Mouse (Mus musculus): ENCODE results near the gene Pnmal2. TPM values are rescaled to one million over a fixed set of nuclear protein-coding genes. Genes with fewer than 3 reads are reported as not detected.

Pnmal2 gene
- polyA plus RNA-seq, 1 experiment from 2014 or later = 4.7 TPM

DNA sequence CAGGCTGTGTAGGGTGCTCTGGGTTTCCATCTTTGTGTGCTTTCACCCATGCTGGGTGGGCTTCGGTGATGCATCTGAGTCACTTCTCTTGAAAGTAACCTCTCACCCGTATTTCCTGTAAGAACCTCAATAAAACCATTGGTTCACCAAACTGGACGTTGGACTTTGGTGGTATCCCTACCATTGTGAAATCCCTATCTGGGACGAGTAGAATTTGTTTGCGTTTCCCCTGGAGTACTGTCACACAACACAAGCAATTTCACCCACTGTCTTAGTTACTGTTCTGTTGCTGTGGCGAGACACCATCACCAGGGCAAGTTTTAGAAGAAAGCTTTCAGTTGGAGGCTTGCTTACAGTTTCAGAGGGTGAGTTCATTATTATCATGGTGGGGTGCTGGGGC is 23.9 kb downstream of the Pnmal2 start:
- no peaks in the 10 kb centered on the region for H3K36me3 ChIP-seq
- no peak overlapping the region for H3K9ac ChIP-seq
- WGBS = 82% methylated on average over 6 of the region's 6 CpGs

DNA sequence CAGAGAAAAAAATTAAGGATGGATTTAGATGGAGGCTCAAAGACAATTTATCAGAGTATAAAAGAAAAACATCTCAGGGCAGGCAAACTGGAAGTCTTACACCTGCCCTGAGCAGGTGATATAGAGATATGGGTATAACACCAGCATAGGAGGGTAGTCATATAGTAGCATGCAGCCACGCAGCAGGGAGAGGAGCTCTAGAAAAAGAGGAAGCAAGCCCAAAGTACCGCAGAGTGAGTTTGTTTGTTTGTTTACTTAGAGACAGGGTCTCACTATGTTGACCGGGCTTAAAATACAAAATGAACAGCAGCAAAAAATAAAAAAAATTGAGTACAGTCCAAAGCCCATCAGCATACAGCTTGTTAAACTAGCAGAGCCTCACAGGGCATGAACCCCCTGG is 26.7 kb downstream of the Pnmal2 start:
- no peaks in the 10 kb centered on the region for H3K9me3 ChIP-seq (replicated peaks)
- H3K4me2 ChIP-seq = no peak overlapping the region
- H3K4me3 ChIP-seq = no peak overlapping the region
- peaks cover 17% of the 10 kb centered on the region for H3K4me1 ChIP-seq (replicated peaks)
- ATAC-seq (replicated peaks; ENCODE audit: insufficient number of reproducible peaks, insufficient read depth, low FRiP score, low read depth) = no peak
- H3K36me3 ChIP-seq = no peaks in the 10 kb centered on the region
- WGBS = 76% methylated on average over 3 of the region's 3 CpGs
- no peaks in the 10 kb centered on the region for H3K27me3 ChIP-seq
- peak overlapping the region; percentile 56 for H3K27ac ChIP-seq
- no peak overlapping the region for H3K9ac ChIP-seq

More for the DNA sequence above, 23.9 kb downstream of the Pnmal2 start:
- no peak overlapping the region for H3K4me3 ChIP-seq
- no peak overlapping the region for H3K27ac ChIP-seq
- H3K4me2 ChIP-seq = no peak overlapping the region
- no peak for ATAC-seq (replicated peaks; ENCODE audit: insufficient number of reproducible peaks, insufficient read depth, low FRiP score, low read depth)
- H3K4me1 ChIP-seq (replicated peaks) = peaks cover 5% of the 10 kb centered on the region; the same call in 1 of the 2 replicates
- no peaks in the 10 kb centered on the region for H3K9me3 ChIP-seq (replicated peaks)
- H3K27me3 ChIP-seq = no peaks in the 10 kb centered on the region

DNA sequence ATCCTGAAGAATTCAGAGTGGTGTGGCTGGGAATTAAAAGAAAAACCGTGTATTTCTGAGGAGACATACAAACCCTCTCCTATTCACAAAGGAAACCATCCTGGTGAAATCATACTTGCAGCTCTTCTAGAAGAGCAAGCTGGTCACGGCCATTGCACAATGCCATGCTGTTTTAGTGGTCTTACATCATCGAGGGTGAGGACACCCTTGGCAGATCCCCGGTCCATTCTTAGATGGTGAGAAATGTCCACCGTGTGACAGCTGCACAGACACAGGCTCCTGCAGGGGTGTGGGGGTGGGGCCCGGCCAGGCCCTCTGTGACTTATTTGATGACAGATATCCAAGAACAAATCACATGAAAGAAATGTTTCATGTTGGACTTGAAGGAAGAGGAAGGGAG is 29.5 kb downstream of the Pnmal2 start:
- H3K4me1 ChIP-seq (replicated peaks) = peaks cover 22% of the 10 kb centered on the region
- no peak overlapping the region for H3K4me3 ChIP-seq
- no peaks in the 10 kb centered on the region for H3K9me3 ChIP-seq (replicated peaks)
- H3K9ac ChIP-seq = no peak overlapping the region
- no peaks in the 10 kb centered on the region for H3K36me3 ChIP-seq
- H3K4me2 ChIP-seq = 0 out of 2 replicates have a peak overlapping the region, but pooled peaks have one; percentile 5
- 26% methylated on average over 6 of the region's 6 CpGs for WGBS
- peak overlapping the region; percentile 45 for H3K27ac ChIP-seq
- peak; percentile 67; the same call in 1 of the 2 replicates for ATAC-seq (replicated peaks; ENCODE audit: insufficient number of reproducible peaks, insufficient read depth, low FRiP score, low read depth)
- H3K27me3 ChIP-seq = no peaks in the 10 kb centered on the region

- H3K9ac ChIP-seq = no peak overlapping the region
- peaks cover 29% of the 10 kb centered on the region for H3K4me1 ChIP-seq (replicated peaks)
- no peaks in the 10 kb centered on the region for H3K9me3 ChIP-seq (replicated peaks)
- ATAC-seq (replicated peaks; ENCODE audit: insufficient number of reproducible peaks, insufficient read depth, low FRiP score, low read depth) = no peak
- H3K36me3 ChIP-seq = no peaks in the 10 kb centered on the region
- no peak overlapping the region for H3K4me2 ChIP-seq
- WGBS = 43% methylated on average over 8 of the region's 8 CpGs
- no peak overlapping the region for H3K27ac ChIP-seq
- no peaks in the 10 kb centered on the region for H3K27me3 ChIP-seq
- no peak overlapping the region for H3K4me3 ChIP-seq
These were observed 31.8 kb downstream of the Pnmal2 start for GRCm38 (mm10) chr7:16976298-16976697.

DNA sequence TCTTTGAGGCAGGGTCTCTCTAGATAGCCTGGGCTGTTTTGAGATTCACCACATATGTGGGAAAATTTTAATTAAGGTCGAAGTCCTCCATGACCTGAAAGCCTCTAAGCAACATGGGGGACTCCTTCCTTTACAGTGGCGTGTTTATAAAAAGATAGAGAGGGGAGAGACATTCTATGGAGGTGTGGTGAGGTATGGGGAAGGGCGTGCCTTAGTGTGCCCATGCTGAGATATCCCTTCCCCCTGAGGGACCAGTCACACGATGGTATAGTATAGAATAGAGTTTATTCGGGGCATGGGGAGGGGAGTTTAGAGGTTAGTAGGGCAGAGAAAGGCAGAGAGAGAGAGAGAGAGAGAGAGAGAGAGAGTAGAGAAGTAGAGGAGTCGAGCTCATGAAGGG is 33.7 kb downstream of the Pnmal2 start:
- no peak overlapping the region for H3K9ac ChIP-seq
- WGBS = 68% methylated on average over 6 of the region's 6 CpGs
- H3K27ac ChIP-seq = no peak overlapping the region
- peaks cover 34% of the 10 kb centered on the region for H3K4me1 ChIP-seq (replicated peaks)
- no peaks in the 10 kb centered on the region for H3K36me3 ChIP-seq
- no peaks in the 10 kb centered on the region; the same call in 1 of the 2 replicates for H3K27me3 ChIP-seq
- no peak for ATAC-seq (replicated peaks; ENCODE audit: insufficient number of reproducible peaks, insufficient read depth, low FRiP score, low read depth)
- no peaks in the 10 kb centered on the region for H3K9me3 ChIP-seq (replicated peaks)
- H3K4me3 ChIP-seq = no peak overlapping the region
- no peak overlapping the region for H3K4me2 ChIP-seq

- Histone ChIP-seq H3K36me3 (no peaks in the 10 kb centered on the region), H3K4me3 (no peak overlapping the region), H3K27me3 (no peaks in the 10 kb centered on the region; the same call in 1 of the 2 replicates), H3K9ac (no peak overlapping the region), H3K27ac (no peak overlapping the region), H3K4me2 (no peak overlapping the region), H3K4me1 (replicated peaks) (peaks cover 36% of the 10 kb centered on the region), H3K9me3 (replicated peaks) (no peaks in the 10 kb centered on the region)
- WGBS = 86% methylated on average over 3 of the region's 3 CpGs
- ATAC-seq (replicated peaks; ENCODE audit: insufficient number of reproducible peaks, insufficient read depth, low FRiP score, low read depth) = no peak
These were observed 34.1 kb downstream of the Pnmal2 start for GRCm38 (mm10) chr7:16978593-16978992.

DNA sequence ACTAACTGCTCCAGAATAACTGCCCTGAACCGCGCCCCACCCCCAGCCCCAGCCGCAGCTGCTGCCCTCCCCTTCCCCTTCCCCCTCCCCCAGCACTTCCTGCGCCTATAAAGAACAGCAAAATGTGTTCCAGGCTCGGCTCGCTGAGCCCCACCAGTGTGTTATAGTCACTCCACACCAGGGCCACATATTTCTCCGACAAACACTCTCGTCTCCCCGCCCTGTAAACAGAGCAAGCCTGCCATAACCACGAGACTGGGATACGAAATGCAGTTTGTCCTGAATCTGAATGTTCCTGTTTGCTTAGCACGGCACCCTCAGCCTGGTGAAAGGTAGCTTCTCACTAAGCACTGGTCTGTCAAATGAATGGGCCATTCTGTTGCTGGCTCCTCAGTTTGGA is 35.9 kb downstream of the Pnmal2 start:
- Histone ChIP-seq H3K27me3 (no peaks in the 10 kb centered on the region; the same call in 1 of the 2 replicates), H3K36me3 (no peaks in the 10 kb centered on the region), H3K4me3 (peak overlapping the region; percentile 36), H3K27ac (peak overlapping the region; percentile 90), H3K4me1 (replicated peaks) (peaks cover 26% of the 10 kb centered on the region), H3K9me3 (replicated peaks) (no peaks in the 10 kb centered on the region), H3K4me2 (peak overlapping the region; percentile 62), H3K9ac (0 out of 2 replicates have a peak overlapping the region, but pooled peaks have one; percentile 40)
- peak; percentile 50; the same call in 1 of the 2 replicates for ATAC-seq (replicated peaks; ENCODE audit: insufficient number of reproducible peaks, insufficient read depth, low FRiP score, low read depth)
- 2% methylated on average over 12 of the region's 12 CpGs for WGBS

GRCm38 (mm10) chr7:16982859-16983568 is 38.5 kb downstream of the Pnmal2 start, which contains the start of gene Gm42372:
Gene Gm42372 (plus strand): TSS chr7:16983086.
- no peak within 1 kb of the TSS for H3K9ac ChIP-seq
- no peaks in the 10 kb centered on the region; the same call in 1 of the 2 replicates for H3K27me3 ChIP-seq
- no peak within 1 kb of the TSS for H3K4me3 ChIP-seq
- 0 out of 2 replicates have a peak within 1 kb of the TSS, but pooled peaks have one; percentile 6 for H3K4me2 ChIP-seq
- ATAC-seq (replicated peaks; ENCODE audit: insufficient number of reproducible peaks, insufficient read depth, low FRiP score, low read depth) = no peak
- no peaks in the 10 kb centered on the region for H3K36me3 ChIP-seq
- H3K4me1 ChIP-seq (replicated peaks) = peaks cover 27% of the 10 kb centered on the region
- WGBS = 34% methylated on average over 26 of the region's 26 CpGs
- H3K27ac ChIP-seq = no peak within 1 kb of the TSS
- no peaks in the 10 kb centered on the region for H3K9me3 ChIP-seq (replicated peaks)

- H3K27ac ChIP-seq = peak overlapping the region; percentile 46; the same call in 1 of the 2 replicates
- WGBS = 35% methylated on average over 7 of the region's 7 CpGs
- H3K4me1 ChIP-seq (replicated peaks) = peaks cover 46% of the 10 kb centered on the region
- H3K4me2 ChIP-seq = no peak overlapping the region
- ATAC-seq (replicated peaks; ENCODE audit: insufficient number of reproducible peaks, insufficient read depth, low FRiP score, low read depth) = no peak
- H3K9me3 ChIP-seq (replicated peaks) = no peaks in the 10 kb centered on the region
- H3K9ac ChIP-seq = no peak overlapping the region
- H3K36me3 ChIP-seq = no peaks in the 10 kb centered on the region
- H3K4me3 ChIP-seq = no peak overlapping the region
- H3K27me3 ChIP-seq = no peaks in the 10 kb centered on the region; the same call in 1 of the 2 replicates
These were observed 43.2 kb downstream of the Pnmal2 start for GRCm38 (mm10) chr7:16987541-16988149.

- no peaks in the 10 kb centered on the region for H3K9me3 ChIP-seq (replicated peaks)
- no peak overlapping the region for H3K4me3 ChIP-seq
- H3K27ac ChIP-seq = peak overlapping the region; percentile 10; the same call in 1 of the 2 replicates
- no peaks in the 10 kb centered on the region for H3K27me3 ChIP-seq
- no peak for ATAC-seq (replicated peaks; ENCODE audit: insufficient number of reproducible peaks, insufficient read depth, low FRiP score, low read depth)
- no peak overlapping the region for H3K9ac ChIP-seq
- WGBS = 39% methylated on average over 3 of the region's 3 CpGs
- H3K36me3 ChIP-seq = no peaks in the 10 kb centered on the region
- H3K4me1 ChIP-seq (replicated peaks) = peaks cover 43% of the 10 kb centered on the region
- H3K4me2 ChIP-seq = no peak overlapping the region
These were observed 43.9 kb downstream of the Pnmal2 start for GRCm38 (mm10) chr7:16988405-16988804.

DNA sequence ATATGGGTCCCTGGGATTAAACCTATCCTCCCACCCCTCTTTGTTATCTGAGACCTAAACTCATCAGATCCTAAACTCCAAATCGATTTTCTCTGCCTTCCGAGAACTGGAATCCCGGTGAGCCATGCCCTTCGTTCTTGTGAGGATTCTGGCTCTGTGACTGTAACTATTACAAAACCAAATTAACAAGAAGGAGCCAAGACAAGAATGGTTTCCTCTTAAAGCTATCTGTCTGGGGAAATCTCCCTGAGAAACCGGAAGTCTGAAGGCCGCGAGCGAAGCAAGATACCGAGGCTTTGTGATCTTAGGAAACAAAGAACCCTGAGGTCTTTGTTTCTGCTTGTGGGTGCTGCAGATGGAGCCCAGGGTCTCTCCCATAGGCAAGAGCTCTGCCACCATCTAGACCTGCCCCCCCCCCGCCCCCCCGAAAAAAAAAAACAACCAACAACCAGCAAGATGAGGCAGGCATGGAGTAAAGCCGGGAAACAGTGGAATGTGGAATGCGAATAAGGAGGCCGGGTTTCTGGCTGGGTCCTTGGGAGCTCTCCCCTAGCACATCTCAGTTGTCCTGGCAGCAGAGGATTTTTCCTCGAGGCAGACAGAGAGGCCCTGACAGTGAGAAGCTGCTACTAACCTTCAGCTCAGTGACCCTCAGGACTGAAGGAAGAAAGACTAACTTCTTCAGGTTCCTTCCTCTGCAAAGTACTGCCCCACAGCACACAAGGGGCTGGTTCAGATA is 45.7 kb downstream of the Pnmal2 start:
- Histone ChIP-seq H3K4me1 (replicated peaks) (peaks cover 52% of the 10 kb centered on the region), H3K27me3 (no peaks in the 10 kb centered on the region), H3K4me3 (no peak overlapping the region), H3K4me2 (peak overlapping the region; percentile 24; the same call in 1 of the 2 replicates), H3K9ac (no peak overlapping the region), H3K27ac (peak overlapping the region; percentile 79), H3K36me3 (no peaks in the 10 kb centered on the region), H3K9me3 (replicated peaks) (no peaks in the 10 kb centered on the region)
- ATAC-seq (replicated peaks; ENCODE audit: insufficient number of reproducible peaks, insufficient read depth, low FRiP score, low read depth) = no peak
- 34% methylated on average over 15 of the region's 15 CpGs for whole genome bisulfite sequencing
